Mouse (Mus musculus) lung, embryonic 14.5 days (tissue): ENCODE results near the gene Svbp. TPM values are rescaled to one million over a fixed set of nuclear protein-coding genes. Genes with fewer than 3 reads are reported as not detected.

ENCODE experiments used
- ATAC-seq: fragments of 200-750 bp; cut with Nextera tagmentation; 2 replicates; pipeline ENCODE4 v1.8.0; 2017; ENCODE audit warnings: mild to moderate bottlenecking, moderate TSS enrichment, moderate library complexity; ENCODE audit not compliant: insufficient read depth
- DNase-seq: peaks from one replicate; pipeline ENCODE4 v3.0.0-alpha.2; 2015
- H3K27ac ChIP-seq: fragments of 300-500 bp; sonication (generic); 2 replicates; pipeline ENCODE4 v1.5.1; 2014; ENCODE audit warnings: low read depth, mild to moderate bottlenecking, moderate library complexity
- H3K27me3 ChIP-seq: fragments of 300-500 bp; sonication (generic); 2 replicates; pipeline ENCODE4 v1.6.1; 2014; ENCODE audit warnings: low read length, control low read depth; ENCODE audit not compliant: insufficient read depth
- H3K36me3 ChIP-seq: fragments of 300-500 bp; sonication (generic); 2 replicates; pipeline ENCODE4 v1.6.1; 2014; ENCODE audit warnings: control low read depth; ENCODE audit not compliant: insufficient read depth
- H3K4me1 ChIP-seq: fragments of 300-500 bp; sonication (generic); 2 replicates; pipeline ENCODE4 v1.6.1; 2014; ENCODE audit warnings: antibody characterized with exemption, control low read depth; ENCODE audit not compliant: insufficient read depth
- H3K4me2 ChIP-seq: fragments of 300-500 bp; sonication (generic); 2 replicates; pipeline ENCODE4 v1.6.1; 2014; ENCODE audit warnings: mild to moderate bottlenecking
- H3K4me3 ChIP-seq: fragments of 300-500 bp; sonication (generic); 2 replicates; pipeline ENCODE4 v1.5.1; 2014; ENCODE audit warnings: low read depth, low read length
- H3K9ac ChIP-seq: fragments of 300-500 bp; sonication (generic); 2 replicates; pipeline ENCODE4 v1.6.1; 2014
- H3K9me3 ChIP-seq: fragments of 300-500 bp; sonication (generic); 2 replicates; pipeline ENCODE4 v1.6.1; 2016; ENCODE audit warnings: low read depth, low read length, control low read depth
- CTCF ChIP-seq: IDR thresholded peaks from 2 replicates; pipeline ENCODE4 v1.5.1; 2016; ENCODE audit warnings: antibody characterized with exemption, low read depth
- WGBS: fragments of 180-500 bp; shearing (Covaris S2); extraction: QIAGEN DNeasy Blood & Tissue Kit; methylation state at CpG from one replicate; pipeline ENCODE4 v1.1.7; 2014; 5-methylcytosine and 5-hydroxymethylcytosine counted together
- polyA plus RNA-seq: library from polyadenylated mRNA; unstranded; fragments of >200 nt; fragmentation: Nextera tagmentation; extraction: Ambion mirVana; gene quantifications from 2 replicates; pipeline ENCODE4 v1.2.1, GENCODE M21; 2014

Gene Svbp
- 134 TPM in 2 replicates for polyA plus RNA-seq

- Histone ChIP-seq H3K9me3 (no peaks in the 10 kb centered on the region), H3K36me3 (peaks cover 7% of the 10 kb centered on the region; the same call in 1 of the 2 replicates), H3K4me2 (peak within 1 kb of the TSS; percentile 63), H3K27me3 (no peaks in the 10 kb centered on the region), H3K4me3 (peak within 1 kb of the TSS; percentile 72), H3K27ac (peak within 1 kb of the TSS; percentile 63), H3K9ac (peak within 1 kb of the TSS; percentile 79), H3K4me1 (peaks cover 5% of the 10 kb centered on the region)
- DNase-seq, result peak; percentile 93
- peak; percentile 91 for ATAC-seq
- 1% methylated on average over 47 of the region's 47 CpGs for WGBS
- TF ChIP-seq CTCF, result no peak
Observed at GRCm38 (mm10) chr4:119194909-119195581, at the start of gene Svbp. Svbp (plus strand) TSS chr4:119195306.

GRCm38 (mm10) chr4:119146816-119147215, 48.3 kb upstream of the Svbp start:
- ATAC-seq, result no peak
- Histone ChIP-seq H3K4me2 (no peak overlapping the region), H3K27ac (no peak overlapping the region), H3K36me3 (no peaks in the 10 kb centered on the region), H3K4me1 (no peaks in the 10 kb centered on the region), H3K27me3 (no peaks in the 10 kb centered on the region), H3K4me3 (no peak overlapping the region), H3K9me3 (no peaks in the 10 kb centered on the region), H3K9ac (no peak overlapping the region)
- no peak for TF ChIP-seq CTCF
- DNase-seq, result no peak
- WGBS, result 81% methylated on average over 7 of the region's 7 CpGs

- Histone ChIP-seq H3K9ac (no peak overlapping the region), H3K4me1 (no peaks in the 10 kb centered on the region), H3K27ac (no peak overlapping the region), H3K4me3 (no peak overlapping the region), H3K27me3 (no peaks in the 10 kb centered on the region), H3K9me3 (no peaks in the 10 kb centered on the region), H3K36me3 (no peaks in the 10 kb centered on the region), H3K4me2 (no peak overlapping the region)
- ATAC-seq (no peak), DNase-seq (no peak)
- WGBS, result 80% methylated on average over 5 of the region's 5 CpGs
- TF ChIP-seq CTCF, result no peak
Observed at GRCm38 (mm10) chr4:119147347-119147746, 47.8 kb upstream of the Svbp start.

- H3K4me3 ChIP-seq, result no peak overlapping the region
- no peaks in the 10 kb centered on the region for H3K27me3 ChIP-seq
- no peaks in the 10 kb centered on the region for H3K9me3 ChIP-seq
- ATAC-seq (no peak), DNase-seq (no peak)
- 61% methylated on average over 11 of the region's 11 CpGs for WGBS
- no peaks in the 10 kb centered on the region for H3K36me3 ChIP-seq
- TF ChIP-seq CTCF, result no peak
- H3K27ac ChIP-seq, result no peak overlapping the region
- H3K9ac ChIP-seq, result no peak overlapping the region
- no peaks in the 10 kb centered on the region for H3K4me1 ChIP-seq
- H3K4me2 ChIP-seq, result no peak overlapping the region
Observed at GRCm38 (mm10) chr4:119148741-119149140, 46.4 kb upstream of the Svbp start.

- WGBS, result 26% methylated on average over 2 of the region's 2 CpGs
- Histone ChIP-seq H3K36me3 (no peaks in the 10 kb centered on the region), H3K9ac (no peak overlapping the region), H3K27me3 (no peaks in the 10 kb centered on the region), H3K27ac (no peak overlapping the region), H3K4me3 (no peak overlapping the region), H3K9me3 (no peaks in the 10 kb centered on the region), H3K4me1 (no peaks in the 10 kb centered on the region), H3K4me2 (no peak overlapping the region)
- no peak for ATAC-seq
- TF ChIP-seq CTCF, result peak; percentile 64
- peak; percentile 77 for DNase-seq
Observed at GRCm38 (mm10) chr4:119157186-119157585, 37.9 kb upstream of the Svbp start.

- H3K4me3 ChIP-seq, result no peak overlapping the region
- ATAC-seq (no peak; the same call in 1 of the 2 replicates), DNase-seq (no peak)
- no peaks in the 10 kb centered on the region for H3K4me1 ChIP-seq
- TF ChIP-seq CTCF, result no peak
- H3K27me3 ChIP-seq, result no peaks in the 10 kb centered on the region
- H3K36me3 ChIP-seq, result no peaks in the 10 kb centered on the region
- no peak overlapping the region for H3K9ac ChIP-seq
- no peak overlapping the region for H3K27ac ChIP-seq
- WGBS, result 58% methylated on average over 5 of the region's 5 CpGs
- H3K4me2 ChIP-seq, result no peak overlapping the region
- H3K9me3 ChIP-seq, result no peaks in the 10 kb centered on the region
Observed at GRCm38 (mm10) chr4:119157891-119158290, 37.2 kb upstream of the Svbp start.

GRCm38 (mm10) chr4:119161358-119161757, 33.7 kb upstream of the Svbp start:
- ATAC-seq, result no peak
- Histone ChIP-seq H3K4me3 (no peak overlapping the region), H3K4me2 (no peak overlapping the region), H3K36me3 (no peaks in the 10 kb centered on the region), H3K9ac (no peak overlapping the region), H3K4me1 (no peaks in the 10 kb centered on the region), H3K27me3 (no peaks in the 10 kb centered on the region), H3K9me3 (no peaks in the 10 kb centered on the region), H3K27ac (no peak overlapping the region)
- DNase-seq, result no peak
- TF ChIP-seq CTCF, result no peak
- WGBS, result 53% methylated on average over 3 of the region's 3 CpGs
